Mouse (Mus musculus): ENCODE results near the gene Rela.

- no peak for TF ChIP-seq CTCF (IDR thresholded peaks at IDR 0.05; ENCODE audit: insufficient read depth, low read depth, low read length)
- TF ChIP-seq POLR2A (IDR thresholded peaks at IDR 0.05; ENCODE audit: insufficient read depth, low read depth, low read length) = no peak
Observed at GRCm38 (mm10) chr19:5636571-5637041, 677 bp upstream of the Rela start.
